Mouse (Mus musculus) forebrain, embryonic 13.5 days (tissue): ENCODE measurements at regions not wholly inside any gene's neighbourhood (a gene's known extent, or its start where the extent isn't known, plus 50 kb on each side); places are given as distances from the start of the nearest gene placed in this dataset.

Source experiments
- ATAC-seq: fragments of 200-750 bp; cut with Nextera tagmentation; 2 replicates; pipeline ENCODE4 v1.8.0; 2017
- H3K27ac ChIP-seq: fragments of 300-500 bp; sonication (generic); 2 replicates; pipeline ENCODE4 v1.5.1; 2015; ENCODE audit warnings: inconsistent platforms, mild to moderate bottlenecking, moderate library complexity
- H3K27me3 ChIP-seq: fragments of 300-500 bp; sonication (generic); 2 replicates; pipeline ENCODE4 v1.6.1; 2015; ENCODE audit warnings: mild to moderate bottlenecking, inconsistent platforms
- H3K36me3 ChIP-seq: fragments of 300-500 bp; sonication (generic); 2 replicates; pipeline ENCODE4 v1.6.1; 2015; ENCODE audit warnings: mild to moderate bottlenecking, inconsistent platforms; ENCODE audit not compliant: poor library complexity, severe bottlenecking
- H3K4me1 ChIP-seq: fragments of 300-500 bp; sonication (generic); 2 replicates; pipeline ENCODE4 v1.6.1; 2015; ENCODE audit warnings: inconsistent platforms
- H3K4me2 ChIP-seq: fragments of 300-500 bp; sonication (generic); 2 replicates; pipeline ENCODE4 v1.6.1; 2015; ENCODE audit warnings: inconsistent platforms, mild to moderate bottlenecking, moderate library complexity
- H3K4me3 ChIP-seq: fragments of 300-500 bp; sonication (generic); 2 replicates; pipeline ENCODE4 v1.5.1; 2015; ENCODE audit warnings: mild to moderate bottlenecking, inconsistent platforms
- H3K9ac ChIP-seq: fragments of 300-500 bp; sonication (generic); 2 replicates; pipeline ENCODE4 v1.6.1; 2015; ENCODE audit warnings: mild to moderate bottlenecking, inconsistent platforms
- H3K9me3 ChIP-seq: fragments of 300-500 bp; sonication (generic); replicated peaks from 2 replicates; pipeline ENCODE4 v1.6.1; 2016; ENCODE audit warnings: inconsistent platforms
- WGBS: fragments of 180-500 bp; shearing (Covaris S2); methylation state at CpG from one replicate; pipeline ENCODE4 v1.1.7; 2015; 5-methylcytosine and 5-hydroxymethylcytosine counted together

DNA sequence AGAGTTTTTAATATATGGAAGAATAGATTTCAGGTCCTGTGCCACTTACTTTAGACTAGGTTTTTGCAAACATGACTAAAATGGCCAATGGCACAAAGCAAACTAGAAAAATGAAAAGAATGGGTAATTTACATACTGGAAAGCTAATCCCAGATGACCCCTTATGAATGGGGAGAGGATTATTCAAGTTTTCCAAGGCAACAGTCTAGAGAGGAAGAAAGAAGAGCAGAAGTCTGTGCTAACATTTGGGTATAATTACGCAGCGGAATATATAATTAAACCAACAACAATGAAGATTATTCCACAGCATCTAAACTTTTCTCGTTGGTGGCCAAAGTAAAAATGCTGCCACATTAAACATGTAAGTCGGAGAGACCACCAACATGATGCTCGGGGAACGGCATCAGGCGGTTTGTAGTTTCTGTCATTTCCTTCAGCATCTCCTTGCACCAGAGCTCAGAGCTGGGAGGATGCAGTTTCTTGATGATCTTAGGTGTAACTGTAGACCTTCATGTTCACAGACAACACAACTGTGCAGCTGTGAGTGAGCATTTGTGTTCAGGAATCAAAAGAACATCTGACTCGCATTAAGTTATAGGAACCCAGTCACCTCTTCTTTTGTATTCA, 51.2 kb upstream of the Tmtc2 start:
- H3K4me2 ChIP-seq: no peak overlapping the region
- ATAC-seq: no peak
- WGBS: 60% methylated on average over 8 of the region's 8 CpGs
- no peak overlapping the region for H3K4me3 ChIP-seq
- no peaks in the 10 kb centered on the region for H3K9me3 ChIP-seq
- no peaks in the 10 kb centered on the region for H3K36me3 ChIP-seq
- H3K9ac ChIP-seq: no peak overlapping the region
- H3K4me1 ChIP-seq: no peaks in the 10 kb centered on the region
- no peaks in the 10 kb centered on the region for H3K27me3 ChIP-seq
- no peak overlapping the region for H3K27ac ChIP-seq
